ENCODE assay signal across 12 mouse cellular contexts in the genomic region with DNA sequence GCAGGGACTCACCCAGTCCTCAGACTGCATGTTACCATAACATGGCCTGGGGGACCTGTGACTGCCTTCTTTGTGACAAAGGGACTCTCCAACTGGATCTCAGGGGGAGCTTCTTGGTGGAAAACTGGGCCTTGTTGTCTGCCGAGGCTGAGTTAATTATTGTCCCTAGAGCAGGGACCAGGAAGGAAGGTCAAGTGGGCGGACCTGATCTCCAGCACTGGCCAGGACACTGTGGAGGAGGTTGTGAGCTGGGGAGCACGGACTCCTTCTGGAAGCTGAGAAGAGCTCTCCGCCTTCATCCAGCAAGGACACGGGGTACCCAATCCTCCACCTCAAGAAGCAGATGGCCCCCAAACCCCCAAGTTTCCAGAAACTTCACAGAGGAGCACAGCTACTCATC. TPM values are rescaled to one million over a fixed set of nuclear protein-coding genes. Genes with fewer than 3 reads are reported as not detected.
A peak's percentile ranks its signal among the peaks of the same experiment; 100 is the strongest.
DNase-seq lines count a peak whose midpoint lies in the region; ATAC-seq and TF ChIP-seq lines count a peak whose summit lies in the region.
"Had no signal": no experiment of that assay in that cellular context is flagged by ENCODE, and none has a peak within 500 bp of the region (broad histone marks: within the 10 kb centered on the region; RNA-seq: fewer than 3 reads in every experiment).

No protein-coding gene starts in this region.

- no peak for TF ChIP-seq EP300 in stomach, postnatal 0 days (optimal IDR thresholded peaks at IDR 0.05)

- H3K4me3 ChIP-seq in stomach, embryonic 14.5 days (ENCODE audit: low read depth, low read length), result no peak overlapping the region
- H3K4me3 ChIP-seq in stomach, postnatal 0 days (ENCODE audit: low read depth, low read length), result no peak overlapping the region
- H3K4me3 ChIP-seq: hindbrain, embryonic 12.5 days had no signal

- H3K4me2 ChIP-seq in stomach, embryonic 14.5 days (replicated peaks; ENCODE audit: low read depth, low read length), result no peak overlapping the region
- H3K4me2 ChIP-seq in stomach, postnatal 0 days (replicated peaks; ENCODE audit: low read depth), result no peak overlapping the region
- H3K4me2 ChIP-seq: hindbrain, embryonic 12.5 days; midbrain, embryonic 11.5 days had no signal

- no peak overlapping the region for H3K9ac ChIP-seq in stomach, embryonic 14.5 days (replicated peaks; ENCODE audit: low read depth, low read length)
- no peak overlapping the region for H3K9ac ChIP-seq in stomach, postnatal 0 days (ENCODE audit: low read length)
- H3K9ac ChIP-seq: hindbrain, embryonic 12.5 days had no signal

- H3K36me3 ChIP-seq in stomach, embryonic 14.5 days (ENCODE audit: control insufficient read depth, insufficient read depth, low read length), result no peaks in the 10 kb centered on the region
- no peaks in the 10 kb centered on the region for H3K36me3 ChIP-seq in stomach, postnatal 0 days (ENCODE audit: control insufficient read depth, insufficient read depth, low read length)
- H3K36me3 ChIP-seq: hindbrain, embryonic 12.5 days had no signal

- ATAC-seq in stomach, embryonic 14.5 days (ENCODE audit: insufficient number of reproducible peaks, insufficient read depth, low FRiP score, low read depth), result peak; percentile 50; the same call in 1 of the 2 replicates
- ATAC-seq in stomach, postnatal 0 days (ENCODE audit: low FRiP score, low TSS enrichment), result no peak
- ATAC-seq: lung, postnatal 0 days had no signal

- 66% methylated on average over 5 of the region's 5 CpGs for WGBS in stomach, embryonic 14.5 days
- WGBS in stomach, postnatal 0 days, result 56% methylated on average over 5 of the region's 5 CpGs

- peaks cover 7% of the 10 kb centered on the region; the same call in 1 of the 2 replicates for H3K4me1 ChIP-seq in stomach, embryonic 14.5 days (ENCODE audit: control insufficient read depth, insufficient read depth, low read length)
- H3K4me1 ChIP-seq in stomach, postnatal 0 days (replicated peaks; ENCODE audit: control insufficient read depth, insufficient read depth), result no peaks in the 10 kb centered on the region

- H3K27me3 ChIP-seq in stomach, embryonic 14.5 days (ENCODE audit: control insufficient read depth, insufficient read depth, low read length), result no peaks in the 10 kb centered on the region
- H3K27me3 ChIP-seq in stomach, postnatal 0 days (ENCODE audit: control insufficient read depth, insufficient read depth, low read length), result no peaks in the 10 kb centered on the region

- no peak for TF ChIP-seq CTCF in stomach, postnatal 0 days (IDR thresholded peaks at IDR 0.05; ENCODE audit: low read depth)

- intact Hi-C loops in left cerebral cortex, postnatal 36 days (cut with DNase I), result loop anchor here (5.0 kb wide), 1 partner anchor 44 kb away; no protein-coding TSS in a partner anchor

- H3K9me3 ChIP-seq in stomach, embryonic 14.5 days (ENCODE audit: control insufficient read depth, low read depth, low read length), result no peaks in the 10 kb centered on the region
- H3K9me3 ChIP-seq in stomach, postnatal 0 days (ENCODE audit: control insufficient read depth, low read length), result no peaks in the 10 kb centered on the region

- peak; percentile 20 to 31 for DNase-seq in adrenal gland, postnatal 36 days
- DNase-seq in adrenal gland, adult 8-10 months, result no peak
- no peak for DNase-seq in stomach, postnatal 0 days (ENCODE audit: low spot score)
- DNase-seq in liver, result peak; percentile 22
- no peak for DNase-seq in spleen, postnatal 36 days (ENCODE audit: low spot score in 2 of 2)
- no peak for DNase-seq in spleen, postnatal 10 days (ENCODE audit: low spot score in 2 of 2)
- DNase-seq in left cerebral cortex, postnatal 36 days (ENCODE audit: low spot score in 2 of 2), result no peak
- DNase-seq: cerebellum, adult 11 months had no signal

- H3K27ac ChIP-seq in stomach, embryonic 14.5 days (ENCODE audit: low read length), result no peak overlapping the region
- no peak overlapping the region for H3K27ac ChIP-seq in stomach, postnatal 0 days (replicated peaks)
- H3K27ac ChIP-seq: hindbrain, embryonic 12.5 days had no signal

RNA-seq across cellular contexts. Expression of a gene that starts 36.7 kb away (rescaled TPM):
- total RNA-seq in adrenal gland, postnatal 36 days (2021), result 1 to 10 TPM in 1 of 2 experiments, under 1 TPM in 1; 0.63 to 1.1 TPM
- total RNA-seq in adrenal gland, adult 8-10 months (2022), result 1 to 10 TPM; 1.4 to 3.1 (median 2.2) TPM
- polyA plus RNA-seq in stomach, embryonic 14.5 days (2014; fragmentation: Nextera tagmentation; extraction: Ambion mirVana), result 2.3 and 2.7 TPM in 2 replicates
- polyA plus RNA-seq in stomach, postnatal 0 days (2015; fragmentation: Nextera tagmentation; extraction: Ambion mirVana), result 0.82 and 1.1 TPM in 2 replicates
- 10 to 100 TPM; 39.1 to 48.5 TPM for total RNA-seq in left cerebral cortex, postnatal 36 days (2021)

Comparison
In these comparisons a context has a peak if more than half of its experiments do, and no peak if none do; other contexts are left out.
1. DNase-seq: peak in adrenal gland, postnatal 36 days (2 of 2) and liver (single experiment); none in adrenal gland, adult 8-10 months (single experiment), stomach, postnatal 0 days (single experiment), spleen, postnatal 36 days (0 of 2), spleen, postnatal 10 days (0 of 2) and left cerebral cortex, postnatal 36 days (0 of 2).
2. RNA of a gene that starts 36.7 kb away (total RNA-seq): 39.1 to 48.5 TPM in left cerebral cortex, postnatal 36 days; 1.4 to 3.1 TPM in adrenal gland, adult 8-10 months and 0.63 to 1.1 TPM in adrenal gland, postnatal 36 days; every median in the first group is over 4 times any median in the second.